Mouse (Mus musculus) embryonic fibroblast, embryonic 13.5 days (primary cell): ENCODE measurements around the gene Gm5678. TPM values are rescaled to one million over a fixed set of nuclear protein-coding genes. Genes with fewer than 3 reads are reported as not detected.

Experiments
- H3K27ac ChIP-seq: 2 replicates; pipeline ENCODE4 v1.5.1; 2012; ENCODE audit warnings: low read length, control low read depth, inconsistent platforms; ENCODE audit not compliant: insufficient read depth
- H3K4me1 ChIP-seq: 2 replicates; pipeline ENCODE4 v1.6.1; 2011; ENCODE audit warnings: low read length; ENCODE audit not compliant: control insufficient read depth, insufficient read depth
- H3K4me3 ChIP-seq: 2 replicates; pipeline ENCODE4 v1.5.1; 2011; ENCODE audit warnings: mild to moderate bottlenecking, control low read depth, low read length; ENCODE audit not compliant: insufficient read depth
- CTCF ChIP-seq: IDR thresholded peaks from 2 replicates; pipeline ENCODE4 v1.5.1; 2011; ENCODE audit warnings: mild to moderate bottlenecking, control low read depth, low read length, moderate library complexity, borderline replicate concordance; ENCODE audit not compliant: insufficient read depth
- POLR2A ChIP-seq: IDR thresholded peaks from 2 replicates; pipeline ENCODE4 v1.6.1; 2011; ENCODE audit warnings: low read depth, mild to moderate bottlenecking, control low read depth, low read length, moderate library complexity
- polyA plus RNA-seq: library from polyadenylated mRNA; stranded (reverse); fragments of >200 nt; gene quantifications from 2 replicates; pipeline ENCODE4 v1.2.4, GENCODE M21; 2011; ENCODE audit warnings: low read depth; ENCODE audit not compliant: missing spikeins, insufficient read length

Gm5678 gene
- not detected in 2 replicates for polyA plus RNA-seq

DNA sequence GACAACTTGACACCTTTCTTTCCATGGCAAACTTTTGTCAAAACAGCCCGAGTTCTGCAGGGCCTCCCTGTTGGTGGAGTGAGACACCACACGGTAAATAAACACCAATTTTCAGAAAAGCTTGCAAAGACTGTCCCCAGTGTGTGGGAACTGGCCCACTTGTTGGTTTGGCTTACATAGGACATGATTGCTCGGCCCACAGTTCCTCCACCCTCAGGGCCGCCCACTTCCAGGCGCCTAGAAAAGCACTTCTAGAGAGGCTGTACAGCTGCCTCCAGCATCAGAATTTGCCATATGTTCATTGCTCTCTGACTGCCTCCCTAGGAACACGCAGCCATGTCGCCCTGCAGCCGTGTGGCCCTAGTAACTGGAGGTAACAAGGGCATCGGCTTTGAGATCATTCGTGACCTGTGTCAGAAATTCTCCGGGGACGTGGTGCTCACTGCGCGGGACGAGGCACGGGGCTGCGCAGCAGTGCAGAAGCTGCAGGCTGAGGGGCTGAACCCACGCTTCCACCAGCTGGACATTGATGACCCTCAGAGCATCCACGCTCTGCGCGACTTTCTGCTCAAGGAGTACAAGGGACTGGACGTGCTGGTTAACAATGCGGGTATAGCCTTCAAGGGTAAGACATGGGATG is at the start of gene Gm5678:
TSS of gene Gm5678 (plus strand) at position 337 of the 640 bp plus-strand sequence.
- TF ChIP-seq CTCF (no peak), POLR2A (no peak)
- Histone ChIP-seq H3K4me3 (no peak within 1 kb of the TSS), H3K4me1 (no peaks in the 10 kb centered on the region), H3K27ac (no peak within 1 kb of the TSS)

DNA sequence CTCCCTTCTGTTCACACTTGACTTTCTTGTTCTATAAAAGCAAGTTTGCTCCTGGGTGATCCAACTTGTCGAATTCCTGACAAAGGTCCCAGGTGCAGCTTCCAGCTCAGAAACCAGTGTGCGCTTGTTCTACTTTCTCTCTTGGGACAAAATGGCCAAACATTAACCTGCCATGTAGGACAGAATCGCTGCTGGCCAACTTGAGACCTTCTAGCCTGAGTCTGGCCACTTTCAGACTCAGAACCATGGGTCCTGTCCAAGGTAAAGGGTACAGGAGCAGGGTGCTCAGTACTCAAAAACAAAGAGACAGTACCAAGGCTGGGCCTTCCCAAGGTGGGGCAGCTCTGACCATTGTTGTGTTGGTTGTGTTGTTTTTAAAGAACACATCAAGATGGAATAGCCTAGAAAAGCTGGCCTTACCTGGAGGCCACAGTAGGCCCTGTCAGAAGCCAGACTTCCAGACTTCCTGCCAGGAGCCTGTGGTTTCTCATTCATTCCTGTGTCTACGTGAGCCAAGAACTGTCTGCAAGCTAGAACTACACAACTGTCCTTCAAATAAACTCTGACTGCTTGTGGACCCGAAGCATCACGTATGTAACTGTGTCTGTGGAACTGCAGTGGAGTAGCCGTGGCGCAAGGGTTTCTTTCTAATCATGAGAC is 49.4 kb upstream of the Gm5678 start:
- TF ChIP-seq POLR2A: no peak
- no peak for TF ChIP-seq CTCF
- Histone ChIP-seq H3K4me3 (no peak overlapping the region), H3K27ac (no peak overlapping the region), H3K4me1 (no peaks in the 10 kb centered on the region)

DNA sequence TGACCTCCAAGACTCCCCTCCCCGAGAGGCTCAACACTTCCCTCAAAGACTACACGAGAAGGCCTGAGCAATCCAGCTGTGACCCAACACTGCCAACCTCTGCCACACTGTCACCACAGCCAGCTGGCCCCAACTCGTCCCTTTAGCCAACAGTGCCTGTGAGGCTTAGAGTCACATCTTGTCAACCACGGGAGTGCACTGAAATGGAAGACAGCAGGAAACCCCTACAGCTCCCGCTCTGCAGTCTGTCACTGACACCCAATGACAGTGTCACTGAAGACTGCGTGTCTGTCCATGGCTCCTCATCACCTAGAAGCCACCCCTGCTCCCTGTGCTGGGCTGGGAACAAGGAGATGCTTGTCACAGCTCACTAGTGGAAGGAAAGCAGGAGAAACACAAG is 46.8 kb upstream of the Gm5678 start:
- TF ChIP-seq POLR2A: no peak
- no peak for TF ChIP-seq CTCF
- H3K4me3 ChIP-seq: no peak overlapping the region
- no peaks in the 10 kb centered on the region for H3K4me1 ChIP-seq
- no peak overlapping the region for H3K27ac ChIP-seq

DNA sequence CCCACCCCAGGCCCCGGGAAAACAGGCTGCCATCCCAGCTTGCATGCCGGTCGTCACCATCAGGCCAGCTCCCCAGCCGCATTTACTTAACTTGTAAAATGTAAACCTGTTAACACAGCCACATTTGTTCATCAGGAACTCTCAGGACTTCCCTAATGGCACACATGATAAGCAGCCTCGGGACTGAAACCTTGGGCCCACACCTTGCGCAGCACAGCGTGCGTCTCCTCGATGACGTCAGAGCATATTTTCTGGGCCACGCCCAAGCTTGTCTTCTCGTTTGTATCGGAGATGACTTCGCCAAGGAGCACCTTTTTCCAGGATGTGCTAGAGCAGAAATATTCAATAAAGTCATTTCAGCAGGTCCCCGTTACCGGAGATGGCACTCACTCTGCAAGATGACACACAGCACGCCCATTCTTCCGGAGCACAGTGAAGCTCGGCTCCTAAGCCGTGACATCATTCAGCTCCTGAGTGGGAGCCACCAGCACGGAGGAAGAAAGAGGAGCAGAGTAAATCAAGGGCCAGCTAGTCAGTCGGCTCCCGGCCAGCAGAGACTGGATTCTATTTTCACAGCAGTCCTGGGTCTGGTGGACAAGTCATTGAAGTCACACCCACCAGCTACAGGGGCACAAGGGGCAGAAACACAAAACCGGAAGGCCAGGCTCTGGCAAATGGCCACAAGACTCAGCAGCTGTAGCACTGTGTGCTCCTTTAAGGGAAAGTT is 42.8 kb upstream of the Gm5678 start:
- no peak for TF ChIP-seq POLR2A
- TF ChIP-seq CTCF: no peak
- Histone ChIP-seq H3K4me3 (no peak overlapping the region), H3K27ac (no peak overlapping the region), H3K4me1 (no peaks in the 10 kb centered on the region)

DNA sequence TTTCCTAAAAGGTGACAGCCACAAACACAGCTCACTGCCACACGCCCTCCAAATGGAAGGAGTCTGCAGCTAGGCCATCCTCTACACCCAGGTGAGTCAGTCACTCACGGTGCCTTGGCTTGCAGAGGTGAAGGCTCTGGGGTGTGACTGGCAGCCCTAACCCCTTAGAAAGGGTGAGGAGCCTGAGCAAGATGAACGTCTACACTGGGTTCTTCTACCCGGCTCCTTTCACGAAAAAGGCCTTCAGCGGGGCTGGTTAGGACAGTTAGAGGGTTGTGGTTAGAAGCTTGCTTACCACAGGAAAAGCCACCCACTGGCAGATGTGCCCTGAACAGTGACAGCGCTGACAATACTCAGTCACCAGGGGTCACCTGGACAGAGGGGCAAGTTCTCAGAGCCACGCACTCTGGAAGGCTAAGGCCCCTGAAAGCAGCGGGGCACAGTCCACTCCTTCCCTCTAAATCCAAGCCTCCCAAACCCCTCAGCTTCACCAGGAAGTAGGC is 42.1 kb upstream of the Gm5678 start:
- TF ChIP-seq POLR2A: no peak
- Histone ChIP-seq H3K27ac (no peak overlapping the region), H3K4me1 (no peaks in the 10 kb centered on the region), H3K4me3 (no peak overlapping the region)

DNA sequence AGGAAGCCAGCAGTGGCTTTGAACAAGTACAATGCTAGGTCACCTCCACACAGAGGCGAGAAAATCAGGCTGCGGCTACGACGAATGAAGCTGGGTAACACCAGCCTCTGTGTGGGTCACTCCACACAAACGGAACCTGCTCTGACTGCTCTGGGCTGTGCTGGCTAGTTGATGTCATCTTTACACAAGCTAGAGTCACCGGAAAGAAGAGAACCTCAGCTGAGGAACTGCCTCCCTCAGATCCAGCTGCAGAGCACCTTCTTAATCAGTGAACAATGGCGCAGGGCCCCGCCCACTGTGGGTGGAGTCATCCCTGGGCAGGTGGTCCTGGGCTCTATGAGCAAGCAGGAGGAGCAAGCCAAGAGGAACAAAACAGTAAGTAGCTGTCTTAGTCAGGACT is 41.5 kb upstream of the Gm5678 start:
- H3K4me1 ChIP-seq: no peaks in the 10 kb centered on the region
- TF ChIP-seq CTCF: no peak
- TF ChIP-seq POLR2A: no peak
- no peak overlapping the region for H3K27ac ChIP-seq
- no peak overlapping the region for H3K4me3 ChIP-seq

DNA sequence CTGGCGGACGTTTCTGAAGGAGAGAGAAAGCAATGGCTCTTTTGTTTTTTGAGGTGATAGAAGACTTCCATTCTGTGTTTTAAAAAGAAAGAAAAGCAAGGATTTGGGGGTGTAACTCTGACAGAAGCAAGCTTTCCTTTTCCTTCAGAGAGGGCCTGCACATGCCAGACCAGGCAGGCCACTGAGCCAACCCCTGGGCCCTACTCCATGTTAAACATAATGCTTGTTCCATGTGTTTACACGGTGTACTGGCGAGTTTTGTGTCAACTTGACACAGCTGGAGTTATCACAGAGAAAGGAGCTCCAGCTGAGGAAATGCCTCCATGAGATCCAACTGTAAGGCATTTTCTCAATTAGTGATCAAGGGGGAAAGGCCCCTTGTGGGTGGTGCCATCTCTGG is 39.6 kb upstream of the Gm5678 start:
- TF ChIP-seq CTCF: no peak
- TF ChIP-seq POLR2A: no peak
- H3K27ac ChIP-seq: no peak overlapping the region

DNA sequence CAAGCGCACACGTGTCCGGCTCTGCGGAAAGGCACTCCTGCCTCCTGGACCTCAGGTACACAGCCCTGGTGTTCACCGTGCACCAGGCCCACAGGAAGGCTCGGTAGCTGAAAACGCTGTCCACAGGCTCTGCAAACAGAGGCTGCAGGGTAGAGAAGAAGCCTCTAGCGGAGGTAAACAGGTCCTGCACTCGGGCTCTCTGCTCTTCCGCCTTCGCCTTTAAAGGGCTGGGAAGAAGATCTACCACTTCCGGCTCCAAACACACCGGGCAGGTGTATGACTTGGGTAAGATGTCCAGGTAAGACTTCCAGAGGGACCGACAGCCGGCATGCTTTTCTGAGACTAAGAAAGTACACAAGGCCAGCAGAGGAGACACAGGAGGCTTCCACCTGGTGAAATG is 37.0 kb upstream of the Gm5678 start:
- TF ChIP-seq CTCF: no peak
- no peak for TF ChIP-seq POLR2A

More for the DNA sequence above, 39.6 kb upstream of the Gm5678 start:
- no peak overlapping the region for H3K4me3 ChIP-seq
- no peaks in the 10 kb centered on the region for H3K4me1 ChIP-seq

DNA sequence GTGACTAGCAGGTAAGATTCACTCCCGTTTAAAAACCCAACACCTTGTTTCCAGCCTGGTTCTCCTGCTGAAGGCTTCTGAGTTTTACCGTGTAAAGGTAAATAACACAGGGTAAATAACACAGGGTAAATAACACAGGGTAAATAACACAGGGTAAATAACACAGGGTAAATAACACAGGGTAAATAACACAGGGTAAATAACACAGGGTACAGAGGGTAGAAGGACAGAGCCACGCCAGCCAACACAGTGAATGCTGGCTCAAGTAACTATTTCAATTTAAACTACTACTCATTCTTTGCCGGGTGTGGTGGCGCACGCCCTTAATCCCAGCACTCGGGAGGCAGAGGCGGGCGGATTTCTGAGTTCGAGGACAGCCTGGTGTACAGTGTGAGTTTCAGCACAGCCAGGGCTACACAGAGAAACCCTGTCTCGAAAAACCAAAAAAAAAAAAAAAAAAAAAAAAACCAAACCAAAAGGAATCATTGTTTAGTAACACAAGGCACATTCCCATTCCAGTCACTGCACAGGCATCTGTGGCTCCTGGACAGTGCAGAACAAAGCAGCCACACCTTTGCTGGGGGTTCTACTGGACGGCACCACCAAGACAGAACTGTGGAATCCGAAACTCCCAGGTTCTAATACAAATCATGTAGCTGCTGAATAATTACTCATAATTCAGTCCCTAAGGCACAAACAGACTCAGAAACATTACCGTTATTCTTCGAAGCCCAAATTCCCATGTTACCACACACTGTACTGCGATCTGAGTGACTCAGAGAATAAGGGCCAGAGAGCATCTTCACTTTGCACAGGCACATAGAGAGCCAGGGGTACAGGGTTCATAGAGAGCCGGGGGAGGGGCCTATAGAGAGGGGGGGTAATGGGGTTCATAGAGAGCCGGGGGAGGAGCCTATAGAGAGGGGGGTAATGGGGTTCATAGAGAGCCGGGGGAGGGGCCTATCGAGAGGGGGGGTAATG is 36.2 kb upstream of the Gm5678 start:
- H3K27ac ChIP-seq: no peak overlapping the region
- no peaks in the 10 kb centered on the region for H3K4me1 ChIP-seq
- TF ChIP-seq POLR2A (no peak), CTCF (no peak)
- no peak overlapping the region for H3K4me3 ChIP-seq

More for the DNA sequence above, 37.0 kb upstream of the Gm5678 start:
- Histone ChIP-seq H3K4me3 (no peak overlapping the region), H3K4me1 (no peaks in the 10 kb centered on the region), H3K27ac (no peak overlapping the region)
